Mouse (Mus musculus): ENCODE data around the gene Uaca.

- TF ChIP-seq CTCF (IDR thresholded peaks at IDR 0.05) (no peak), EP300 (IDR thresholded peaks at IDR 0.05) (0 out of 2 replicates have a peak, but pooled peaks have one; percentile 17)
Observed at GRCm38 (mm10) chr9:60830079-60830478, 35.7 kb downstream of the Uaca start.

Data from lung, postnatal 0 days (tissue).